Mouse (Mus musculus) heart, adult 9 months (tissue): ENCODE measurements at regions not wholly inside any gene's neighbourhood (a gene's known extent, or its start where the extent isn't known, plus 50 kb on each side); places are given as distances from the start of the nearest gene placed in this dataset.

Experiments used
- DNase-seq, 2 experiments: peaks; one replicate each; pipeline ENCODE4 v3.0.0; 2022; ENCODE audit warnings: low spot score in 2 of 2

DNA sequence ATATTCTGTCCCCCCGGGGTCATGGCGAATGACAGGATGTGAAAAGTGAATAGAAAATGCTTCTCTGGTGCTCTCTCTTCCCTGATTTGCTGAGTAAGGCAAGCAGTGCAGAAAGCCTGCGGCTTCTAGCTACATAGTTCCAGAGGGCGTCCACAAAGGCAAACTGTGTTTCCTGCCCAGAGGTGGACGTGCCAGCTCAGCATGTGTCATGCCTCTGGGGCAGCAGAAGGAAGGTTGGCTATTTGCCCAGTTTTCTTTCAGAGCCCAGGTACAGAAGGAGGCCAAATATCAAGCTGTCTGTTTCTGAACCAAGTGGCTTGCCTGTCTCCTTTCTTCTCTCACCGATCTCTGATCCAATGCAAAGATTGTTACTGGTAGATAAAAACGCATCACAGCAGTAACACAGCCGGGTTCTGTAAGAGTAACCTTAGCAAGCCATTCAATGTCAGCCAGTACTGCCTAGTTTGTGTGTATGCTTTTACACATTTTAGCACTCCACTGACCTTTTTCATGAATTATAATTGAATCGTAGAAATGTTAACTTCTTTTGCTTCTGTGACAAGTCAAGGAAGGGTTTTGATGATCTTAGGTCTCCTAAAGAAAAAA, 223.3 kb upstream of the Impg1 start:
- DNase-seq = peak in 1 of 2 experiments; percentile 0

DNA sequence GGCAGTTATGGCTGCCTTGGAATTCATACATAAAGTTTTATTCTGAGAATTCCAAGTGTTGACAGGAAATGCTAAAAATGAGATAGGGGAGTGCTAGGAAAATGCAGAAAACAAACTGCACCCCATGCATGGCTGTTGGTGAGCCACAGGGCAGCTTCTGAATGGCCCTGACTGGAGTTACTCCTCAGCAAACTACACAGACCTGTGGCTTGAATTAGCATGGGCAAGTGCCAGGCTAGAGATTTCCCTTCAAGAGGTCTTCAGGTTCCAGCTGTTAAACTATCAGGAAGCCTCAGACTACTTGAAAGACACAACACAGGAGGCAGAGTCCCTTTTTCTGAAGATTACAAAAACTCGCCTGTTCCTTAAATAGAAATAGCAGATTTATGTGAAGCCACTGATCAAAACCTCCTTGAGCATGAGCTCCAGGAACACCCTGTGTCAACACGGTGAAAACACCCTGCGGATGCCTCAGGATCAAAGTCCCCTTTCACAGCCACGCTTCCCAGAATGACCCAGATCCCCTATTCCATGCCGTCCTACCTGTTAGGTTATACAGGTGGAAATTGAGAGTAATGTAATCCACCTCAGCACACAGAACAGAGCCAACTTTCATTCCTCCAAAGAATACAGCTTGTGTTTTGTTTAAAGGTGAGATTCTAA, 217.9 kb upstream of the Impg1 start:
- no peak for DNase-seq

DNA sequence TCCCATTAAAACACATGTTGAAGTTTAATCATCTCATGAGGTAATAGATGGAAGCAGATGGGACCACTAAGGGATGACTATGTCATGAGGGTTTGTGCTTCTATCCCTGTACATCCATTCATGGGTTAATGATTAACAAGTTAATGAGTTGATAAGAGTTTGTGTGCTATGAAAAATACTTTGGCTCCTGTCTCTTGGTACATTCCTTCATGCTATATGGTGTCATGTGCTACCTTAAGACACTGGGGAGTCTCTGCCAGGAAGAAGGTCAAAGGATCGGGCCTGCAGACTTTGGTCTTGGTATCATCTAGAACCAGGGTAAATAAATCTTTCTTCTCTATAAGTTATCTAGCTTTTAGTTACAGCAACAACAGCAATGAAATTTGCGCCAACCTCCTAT, 216.4 kb upstream of the Impg1 start:
- DNase-seq = no peak

DNA sequence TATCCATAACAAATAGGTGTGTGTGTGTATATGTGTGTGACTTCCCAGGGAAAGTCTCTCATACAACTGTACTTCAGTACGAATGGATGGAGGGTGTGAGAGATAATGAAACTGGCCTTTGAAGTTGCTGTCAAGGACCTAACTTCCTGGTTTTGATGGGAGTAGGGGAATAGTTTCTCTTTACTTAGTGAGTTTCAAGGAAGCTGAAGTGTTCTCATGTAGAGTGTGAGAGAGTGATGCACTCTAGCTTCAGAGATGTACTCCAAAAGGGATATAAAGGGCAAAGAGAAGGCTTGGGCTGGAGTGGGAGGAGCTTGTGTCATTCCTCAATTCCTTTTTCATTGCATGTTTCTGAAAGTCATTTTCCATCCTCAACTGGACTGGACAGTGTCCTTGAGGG, 206.2 kb upstream of the Impg1 start:
- DNase-seq = no peak

DNA sequence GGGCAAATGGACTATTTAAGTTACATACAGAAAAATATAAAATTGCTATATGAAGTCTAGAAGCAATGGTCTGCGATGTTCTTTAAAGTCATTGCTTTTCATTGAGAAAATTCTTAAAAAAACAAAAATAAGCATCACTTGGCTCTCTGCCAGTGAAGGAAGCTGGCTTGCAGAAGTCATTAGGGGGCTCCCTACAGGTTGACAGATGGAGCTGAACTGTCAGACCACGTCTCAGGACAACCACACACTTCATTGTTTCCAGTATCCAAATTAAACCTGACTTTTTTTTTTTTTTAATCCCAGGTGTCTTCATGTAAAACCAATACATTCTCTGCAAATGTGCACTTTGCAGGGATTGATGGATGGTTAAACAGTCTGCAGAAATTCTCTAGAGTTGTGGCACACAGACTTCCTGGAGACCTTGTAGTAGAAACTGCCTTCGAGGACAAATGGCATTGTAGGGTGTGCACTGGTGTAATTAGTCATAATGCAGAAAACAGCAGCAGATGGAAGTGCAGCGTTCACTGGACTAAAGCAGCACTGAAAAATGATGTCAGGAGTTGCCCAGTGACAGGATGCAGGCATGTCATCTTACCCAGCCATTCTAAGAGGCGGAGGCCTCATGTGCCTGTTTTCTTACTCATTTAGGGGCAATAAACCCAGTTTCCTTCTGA, 203.4 kb upstream of the Impg1 start:
- no peak for DNase-seq

DNA sequence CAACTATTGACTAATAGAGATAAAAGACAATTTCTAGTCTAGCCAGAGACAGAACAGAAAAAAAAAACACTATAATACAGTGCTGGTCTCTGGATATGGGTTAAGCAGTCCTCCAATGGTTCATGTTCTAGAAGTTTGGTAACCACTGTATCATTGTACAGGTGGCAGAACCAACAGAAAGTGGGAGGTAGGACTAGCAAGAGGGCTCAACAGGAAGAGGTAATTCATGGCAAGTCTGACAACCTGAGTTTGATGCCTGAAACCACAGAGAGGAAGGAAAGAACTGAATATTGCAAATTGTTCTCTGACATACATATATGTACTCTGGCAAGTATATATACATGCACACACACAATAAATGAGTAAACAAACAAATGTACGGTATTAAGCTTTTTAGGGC, 193.5 kb upstream of the Impg1 start:
- no peak for DNase-seq

DNA sequence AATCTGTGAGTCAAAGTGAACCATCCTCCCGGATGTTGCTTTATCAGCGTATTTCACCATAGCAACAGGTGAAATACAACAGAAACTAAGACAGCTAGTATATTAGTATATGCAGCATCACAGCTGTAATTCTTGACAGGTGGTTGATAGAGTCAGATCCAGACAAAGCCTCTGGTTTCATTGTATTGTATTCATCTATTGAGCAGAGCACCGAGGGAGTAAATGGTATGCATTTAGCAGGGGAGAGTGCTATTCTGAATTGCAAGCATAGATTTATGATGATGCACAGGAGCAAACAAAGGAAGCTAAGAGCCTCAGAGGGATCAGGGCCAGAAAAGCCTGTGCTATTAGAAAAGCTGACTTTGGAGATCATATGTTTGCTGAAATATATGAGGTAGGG, 149.8 kb upstream of the Impg1 start:
- no peak for DNase-seq

DNA sequence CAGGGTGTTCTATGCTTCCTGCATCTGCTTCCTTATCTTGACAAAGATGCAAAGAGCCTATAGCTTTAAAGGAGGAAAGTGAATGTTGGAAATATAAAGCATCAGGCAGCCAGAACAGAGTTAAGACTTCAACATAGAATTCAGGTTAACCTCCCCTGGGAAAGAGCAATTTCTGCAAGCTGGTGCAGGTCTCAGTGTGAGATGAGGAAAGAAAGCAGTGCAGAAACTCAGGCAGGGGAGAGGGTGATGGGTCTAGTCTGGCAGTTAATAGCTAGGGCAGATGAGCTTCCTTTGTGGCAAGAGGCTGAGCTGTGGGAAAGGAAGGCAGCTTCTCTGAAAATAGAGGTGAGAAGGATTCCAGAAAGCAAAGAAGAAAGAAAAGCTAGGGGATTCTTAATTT, 134.7 kb upstream of the Impg1 start:
- no peak for DNase-seq

DNA sequence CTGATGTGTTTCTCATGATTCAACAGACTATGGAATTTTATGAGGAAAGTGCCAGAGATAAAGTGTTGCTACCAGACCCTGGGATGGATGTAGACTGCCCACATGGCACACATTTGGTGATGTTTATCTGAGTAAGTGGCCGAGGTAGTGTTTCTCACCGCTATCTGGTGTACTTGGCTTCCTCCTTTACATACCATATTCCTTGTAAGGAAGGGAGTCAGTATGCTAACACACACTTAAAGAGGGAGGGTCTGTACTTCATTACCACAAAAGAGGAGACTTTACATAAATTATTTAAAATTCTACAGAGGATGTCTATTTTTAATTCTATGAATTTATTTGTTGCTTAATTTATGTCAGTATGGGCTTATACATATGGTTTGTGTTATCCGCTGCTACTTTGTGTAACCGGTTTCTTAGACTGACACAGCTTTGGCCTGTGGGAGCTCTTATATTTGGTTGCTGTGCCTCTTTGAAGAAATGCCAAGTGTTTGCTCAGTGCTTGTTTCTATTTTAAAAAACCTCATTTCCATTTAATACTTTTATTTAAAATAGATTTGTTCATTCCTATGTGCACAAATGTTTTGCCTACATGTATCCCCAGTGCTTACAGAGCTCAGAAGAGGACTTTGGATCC, 100.2 kb upstream of the Impg1 start:
- no peak for DNase-seq

DNA sequence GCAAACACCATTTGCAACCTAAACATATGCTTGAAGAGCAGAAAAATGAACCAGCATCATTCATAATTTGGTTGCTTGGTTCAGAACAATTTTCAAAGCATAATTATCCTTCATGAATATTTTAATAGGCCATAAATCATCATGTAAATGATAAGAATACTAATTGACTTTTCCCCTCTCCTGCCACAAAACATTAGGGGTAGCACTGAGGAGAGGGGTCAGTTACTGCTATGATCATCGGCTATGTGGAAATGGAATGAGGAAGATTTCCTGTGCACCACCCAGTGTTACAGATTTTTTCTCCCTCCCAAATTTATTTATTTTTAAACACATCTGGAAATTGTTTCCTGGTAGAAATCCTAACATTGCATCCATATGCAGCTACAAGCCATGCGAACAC, 98.4 kb upstream of the Impg1 start:
- no peak for DNase-seq

DNA sequence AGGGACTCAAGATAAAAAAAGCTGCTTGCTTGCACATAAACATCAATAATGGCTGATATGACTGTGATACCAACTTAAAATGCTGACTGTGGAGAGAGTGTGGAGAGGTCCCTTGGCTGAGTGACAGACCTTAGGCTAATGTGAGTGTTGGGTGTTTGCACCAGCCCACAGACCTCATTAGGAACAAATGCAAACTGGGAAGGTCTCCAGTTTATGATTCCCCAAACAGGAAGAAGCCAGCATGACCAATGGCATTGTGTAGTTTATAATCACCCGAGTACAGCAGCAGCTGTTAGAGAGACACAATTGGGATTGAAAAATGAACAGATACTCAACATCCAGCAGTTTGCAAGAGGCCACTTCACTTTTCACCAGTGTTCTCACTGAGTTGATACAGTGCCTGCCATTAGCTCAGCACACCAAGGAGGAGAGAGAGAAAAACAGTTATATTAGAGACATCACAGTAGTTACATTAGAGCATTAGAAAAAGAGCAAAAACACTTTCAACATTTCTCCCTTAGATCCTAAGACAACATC, 90.3 kb upstream of the Impg1 start:
- DNase-seq = no peak
